Mouse (Mus musculus) C2C12 (cell line): ENCODE measurements around the gene Mtm1. TPM values are rescaled to one million over a fixed set of nuclear protein-coding genes. Genes with fewer than 3 reads are reported as not detected.

Source experiments
- H3K27me3 ChIP-seq: one replicate; pipeline ENCODE4 v1.6.1; 2011; ENCODE audit not compliant: control insufficient read depth, insufficient read depth, insufficient read length
- H3K36me3 ChIP-seq: one replicate; pipeline ENCODE4 v1.6.1; 2011; ENCODE audit not compliant: control insufficient read depth, insufficient read depth
- H3K4me3 ChIP-seq: one replicate; pipeline ENCODE4 v1.5.1; 2011; ENCODE audit warnings: mild to moderate bottlenecking, control low read depth; ENCODE audit not compliant: poor library complexity, insufficient read depth, severe bottlenecking
- H3K79me2 ChIP-seq: one replicate; pipeline ENCODE4 v1.6.1; 2011; ENCODE audit not compliant: control insufficient read depth, insufficient read depth
- H3K79me3 ChIP-seq: one replicate; pipeline ENCODE4 v1.6.1; 2011; ENCODE audit warnings: low read depth, control low read depth
- H3ac ChIP-seq: one replicate; pipeline ENCODE3; 2011; ENCODE audit warnings: low read depth; ENCODE audit not compliant: control insufficient read depth, insufficient read length
- CEBPB ChIP-seq: IDR thresholded peaks from one replicate; pipeline ENCODE4 v1.6.1; 2011; ENCODE audit warnings: low read depth, mild to moderate bottlenecking, control low read depth, moderate library complexity
- CTCF ChIP-seq: IDR thresholded peaks from one replicate; pipeline ENCODE4 v1.5.1; 2011; ENCODE audit not compliant: control insufficient read depth, insufficient read depth, insufficient read length
- FOSL1 ChIP-seq: IDR thresholded peaks from one replicate; pipeline ENCODE4 v1.8.0; 2011; ENCODE audit warnings: mild to moderate bottlenecking, low read length; ENCODE audit not compliant: poor library complexity, insufficient read depth, severe bottlenecking
- MAX ChIP-seq: IDR thresholded peaks from one replicate; pipeline ENCODE4 v1.6.1; 2011; ENCODE audit warnings: mild to moderate bottlenecking, control low read depth
- MYOD1 ChIP-seq: IDR thresholded peaks from one replicate; pipeline ENCODE4 v1.6.1; 2011; ENCODE audit warnings: low read depth; ENCODE audit not compliant: control insufficient read depth, insufficient read length
- MYOG ChIP-seq: IDR thresholded peaks from one replicate; pipeline ENCODE4 v1.6.1; 2011; ENCODE audit not compliant: control insufficient read depth, insufficient read length; ENCODE audit errors: extremely low read depth
- USF1 ChIP-seq: IDR thresholded peaks from one replicate; pipeline ENCODE4 v1.6.1; 2011; ENCODE audit warnings: low read depth, mild to moderate bottlenecking, control low read depth, moderate library complexity
- polyA plus RNA-seq: library from polyadenylated mRNA; unstranded; fragments of >200 nt; fragmentation: generic; extraction: Trizol; gene quantifications from one replicate; pipeline ENCODE4 v1.2.1, GENCODE M21; 2012; ENCODE audit warnings: missing spikeins

Gene Mtm1
- polyA plus RNA-seq, 1 experiment: 0.26 TPM

DNA sequence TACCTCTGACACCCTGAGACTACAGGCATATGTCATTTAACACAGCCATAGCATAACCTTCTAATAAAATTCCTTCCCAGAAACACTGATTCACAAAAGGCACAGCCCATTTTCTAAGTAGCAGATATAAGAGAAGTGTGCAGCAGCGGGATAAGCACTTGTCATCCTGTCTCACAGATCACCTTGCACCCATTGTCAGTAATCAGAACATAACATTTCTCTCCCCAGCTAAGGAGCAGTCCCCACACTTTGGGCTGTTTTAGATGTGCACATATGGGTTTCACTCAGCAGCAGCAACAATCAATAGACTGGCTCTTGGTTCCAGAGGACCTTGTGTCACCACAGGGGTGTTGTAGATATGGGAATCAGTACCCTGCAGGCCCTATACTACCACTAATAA, 45.9 kb downstream of the Mtm1 start:
- TF ChIP-seq MAX: no peak
- TF ChIP-seq FOSL1: no peak
- TF ChIP-seq CTCF: no peak
- no peak for TF ChIP-seq MYOG
- no peak for TF ChIP-seq USF1
- TF ChIP-seq CEBPB: no peak
- TF ChIP-seq MYOD1: no peak
- Histone ChIP-seq H3K27me3 (no peaks in the 10 kb centered on the region), H3ac (no peak overlapping the region), H3K79me3 (no peaks in the 10 kb centered on the region), H3K79me2 (no peaks in the 10 kb centered on the region), H3K36me3 (no peaks in the 10 kb centered on the region), H3K4me3 (no peak overlapping the region)

DNA sequence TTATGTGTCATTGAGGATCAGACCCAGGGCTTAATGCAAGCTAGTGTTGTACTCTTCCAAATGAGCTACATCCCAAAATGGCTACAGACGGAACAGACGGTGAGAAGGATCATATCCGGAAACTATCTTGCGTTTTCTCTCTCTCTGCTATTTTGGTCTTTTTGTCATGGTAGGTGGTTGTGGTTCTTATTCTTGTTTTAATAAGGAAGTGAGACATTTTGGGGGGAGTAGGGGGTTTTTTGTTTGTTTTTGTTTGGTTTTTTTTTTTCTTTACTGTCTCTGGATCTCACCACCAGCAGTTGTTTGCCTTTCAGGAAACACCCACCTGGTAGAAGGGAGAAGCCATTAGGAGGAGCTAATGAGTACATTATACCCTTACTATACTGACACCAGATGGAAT, 50.3 kb downstream of the Mtm1 start:
- Histone ChIP-seq H3K27me3 (no peaks in the 10 kb centered on the region), H3K79me2 (no peaks in the 10 kb centered on the region), H3K79me3 (no peaks in the 10 kb centered on the region), H3ac (no peak overlapping the region), H3K36me3 (no peaks in the 10 kb centered on the region), H3K4me3 (no peak overlapping the region)
- no peak for TF ChIP-seq MAX
- no peak for TF ChIP-seq FOSL1
- no peak for TF ChIP-seq CTCF
- no peak for TF ChIP-seq MYOD1
- no peak for TF ChIP-seq USF1

DNA sequence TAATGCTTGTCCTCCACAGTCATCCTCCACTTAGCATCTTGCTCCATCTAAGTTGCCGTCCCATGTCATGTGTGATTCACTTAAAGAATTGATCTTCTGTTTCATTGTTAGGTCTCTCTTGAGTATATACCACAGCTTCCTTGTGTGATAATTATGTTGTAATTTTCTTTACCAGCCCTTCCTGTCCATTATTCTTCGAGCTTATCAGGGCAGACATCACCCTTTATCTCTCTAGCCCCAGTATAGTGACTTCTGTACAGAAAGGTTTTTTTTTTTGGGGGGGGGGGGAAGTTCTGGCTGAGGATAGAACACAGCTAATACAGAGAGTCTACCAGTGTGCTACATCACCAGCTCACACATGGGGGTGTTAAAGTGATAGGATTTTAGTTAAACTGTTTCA, 53.7 kb downstream of the Mtm1 start:
- Histone ChIP-seq H3K4me3 (no peak overlapping the region), H3ac (no peak overlapping the region), H3K79me3 (no peaks in the 10 kb centered on the region), H3K27me3 (no peaks in the 10 kb centered on the region), H3K79me2 (no peaks in the 10 kb centered on the region), H3K36me3 (no peaks in the 10 kb centered on the region)
- TF ChIP-seq FOSL1 (no peak), MYOG (no peak), MYOD1 (no peak), USF1 (no peak), MAX (no peak), CTCF (no peak), CEBPB (no peak)

- Histone ChIP-seq H3K4me3 (no peak overlapping the region), H3K36me3 (no peaks in the 10 kb centered on the region), H3K79me2 (no peaks in the 10 kb centered on the region), H3ac (no peak overlapping the region), H3K79me3 (no peaks in the 10 kb centered on the region), H3K27me3 (no peaks in the 10 kb centered on the region)
- TF ChIP-seq CTCF (no peak), MAX (no peak), FOSL1 (no peak), CEBPB (no peak), USF1 (no peak), MYOG (no peak), MYOD1 (no peak)
These were observed 58.4 kb downstream of the Mtm1 start for GRCm38 (mm10) chrX:71268972-71269371.

DNA sequence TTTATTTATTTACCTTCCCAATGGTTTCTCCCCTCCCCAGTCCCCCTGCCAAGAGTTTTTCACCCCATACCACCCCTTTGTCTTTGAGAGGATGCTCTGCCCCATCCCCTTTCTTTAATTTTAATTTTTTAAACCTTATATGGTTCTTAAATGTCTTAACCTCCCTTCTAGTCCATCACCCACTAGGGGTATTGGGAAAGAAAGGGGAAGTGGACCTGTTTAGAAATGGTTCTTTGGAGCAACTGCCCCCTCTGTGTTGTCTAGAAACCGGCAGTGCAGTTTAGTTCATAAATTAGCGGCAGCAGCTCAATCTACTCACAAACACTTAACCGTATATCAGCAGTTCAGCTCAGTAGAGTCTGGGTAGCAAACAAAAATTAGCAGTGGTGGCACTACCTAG, 63.6 kb downstream of the Mtm1 start:
- Histone ChIP-seq H3K79me3 (no peaks in the 10 kb centered on the region), H3K79me2 (no peaks in the 10 kb centered on the region), H3K27me3 (no peaks in the 10 kb centered on the region), H3ac (no peak overlapping the region), H3K4me3 (no peak overlapping the region), H3K36me3 (no peaks in the 10 kb centered on the region)
- no peak for TF ChIP-seq MYOD1
- no peak for TF ChIP-seq CEBPB
- no peak for TF ChIP-seq MAX
- TF ChIP-seq FOSL1: no peak
- no peak for TF ChIP-seq USF1
- no peak for TF ChIP-seq MYOG
- TF ChIP-seq CTCF: no peak

DNA sequence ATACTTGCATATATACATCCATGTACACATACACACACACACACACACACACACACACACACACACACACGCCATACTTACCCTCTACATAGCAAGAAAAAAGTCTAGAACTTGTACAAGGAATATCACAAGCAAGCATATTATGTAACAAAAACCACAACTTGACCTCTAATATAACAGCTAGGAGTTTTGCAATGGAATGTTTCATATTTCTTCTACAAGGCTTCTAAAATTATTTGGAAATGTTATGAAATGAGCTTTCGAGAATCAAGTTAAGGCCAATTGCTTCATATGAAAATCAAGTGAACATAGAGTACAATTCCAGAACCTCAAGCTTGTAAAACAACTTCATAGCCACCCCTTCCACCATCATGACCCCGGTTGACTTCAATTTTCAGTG, 74.9 kb downstream of the Mtm1 start:
- Histone ChIP-seq H3K79me3 (no peaks in the 10 kb centered on the region), H3K27me3 (no peaks in the 10 kb centered on the region), H3K79me2 (no peaks in the 10 kb centered on the region), H3K36me3 (no peaks in the 10 kb centered on the region), H3K4me3 (no peak overlapping the region), H3ac (no peak overlapping the region)
- TF ChIP-seq CEBPB: no peak

- Histone ChIP-seq H3K4me3 (no peak overlapping the region), H3K79me2 (no peaks in the 10 kb centered on the region), H3K79me3 (no peaks in the 10 kb centered on the region), H3ac (no peak overlapping the region), H3K36me3 (no peaks in the 10 kb centered on the region), H3K27me3 (no peaks in the 10 kb centered on the region)
- no peak for TF ChIP-seq FOSL1
- TF ChIP-seq USF1: no peak
These were observed 76.5 kb downstream of the Mtm1 start for GRCm38 (mm10) chrX:71287088-71287487.
